Mouse (Mus musculus): ENCODE data around the gene Mospd2.

The Mospd2 gene

GRCm38 (mm10) chrX:164980193-164980775, at the start of gene Mospd2, which contains the start of gene Fancb:
Gene Mospd2, minus strand, starts transcription at chrX:164980375.
Gene Fancb, plus strand, starts transcription at chrX:164980592.
- in situ Hi-C loops (cut with MboI, MseI): no loop called here

- in situ Hi-C loops (cut with MboI, MseI): no loop called here
Observed at GRCm38 (mm10) chrX:165004779-165005324, 24.7 kb upstream of the Mospd2 start, which contains the start of gene Gm17604. Gene Gm17604, minus strand, starts transcription at chrX:165004829.

GRCm38 (mm10) chrX:165003141-165003540, 23.0 kb upstream of the Mospd2 start:
- in situ Hi-C loops (cut with MboI, MseI): no loop called here

- in situ Hi-C loops (cut with MboI, MseI): no loop called here
Observed at GRCm38 (mm10) chrX:164978866-164979265, 1.3 kb downstream of the Mospd2 start.

- in situ Hi-C loops (cut with MboI, MseI): no loop called here
Observed at GRCm38 (mm10) chrX:164971206-164971605, 9.0 kb downstream of the Mospd2 start.

GRCm38 (mm10) chrX:164965750-164966448, 14.3 kb downstream of the Mospd2 start:
- in situ Hi-C loops (cut with MboI, MseI): no loop called here

- in situ Hi-C loops (cut with MboI, MseI): no loop called here
Observed at GRCm38 (mm10) chrX:164952601-164953375, 27.4 kb downstream of the Mospd2 start.

- in situ Hi-C loops (cut with MboI, MseI): no loop called here
Observed at GRCm38 (mm10) chrX:164951858-164952576, 28.2 kb downstream of the Mospd2 start.

GRCm38 (mm10) chrX:164941540-164941939, 38.6 kb downstream of the Mospd2 start:
- in situ Hi-C loops (cut with MboI, MseI): no loop called here

GRCm38 (mm10) chrX:164912993-164913392, 67.2 kb downstream of the Mospd2 start:
- in situ Hi-C loops (cut with MboI, MseI): no loop called here

- in situ Hi-C loops (cut with MboI, MseI): no loop called here
Observed at GRCm38 (mm10) chrX:164912186-164912585, 68.0 kb downstream of the Mospd2 start.

- in situ Hi-C loops (cut with MboI, MseI): no loop called here
Observed at GRCm38 (mm10) chrX:164901847-164902246, 78.3 kb downstream of the Mospd2 start.

- in situ Hi-C loops (cut with MboI, MseI): no loop called here
Observed at GRCm38 (mm10) chrX:164899805-164900204, 80.4 kb downstream of the Mospd2 start.

GRCm38 (mm10) chrX:164886260-164886659, 93.9 kb downstream of the Mospd2 start:
- in situ Hi-C loops (cut with MboI, MseI): no loop called here
